Mouse (Mus musculus) limb, embryonic 14.5 days (tissue): ENCODE measurements at regions not wholly inside any gene's neighbourhood (a gene's known extent, or its start where the extent isn't known, plus 50 kb on each side); places are given as distances from the start of the nearest gene placed in this dataset.

Experiments
- ATAC-seq: fragments of 200-750 bp; cut with Nextera tagmentation; 2 replicates; pipeline ENCODE4 v1.8.0; 2017; ENCODE audit warnings: low read depth, moderate number of reproducible peaks, moderate TSS enrichment; ENCODE audit not compliant: low FRiP score
- DNase-seq: peaks from one replicate; pipeline ENCODE4 v3.0.0-alpha.2; 2015; ENCODE audit warnings: low spot score
- H3K27ac ChIP-seq: fragments of 300-500 bp; sonication (generic); replicated peaks from 2 replicates; pipeline ENCODE4 v1.5.1; 2014; ENCODE audit warnings: low read depth, mild to moderate bottlenecking, low read length, moderate library complexity, mixed read lengths
- H3K27me3 ChIP-seq: fragments of 300-500 bp; sonication (generic); 2 replicates; pipeline ENCODE4 v1.6.1; 2014; ENCODE audit warnings: low read length, mixed read lengths; ENCODE audit not compliant: control insufficient read depth, insufficient read depth
- H3K36me3 ChIP-seq: fragments of 300-500 bp; sonication (generic); 2 replicates; pipeline ENCODE4 v1.6.1; 2014; ENCODE audit warnings: mild to moderate bottlenecking, low read length, moderate library complexity, mixed read lengths; ENCODE audit not compliant: control insufficient read depth, insufficient read depth
- H3K4me1 ChIP-seq: fragments of 300-500 bp; sonication (generic); 2 replicates; pipeline ENCODE4 v1.6.1; 2014; ENCODE audit warnings: antibody characterized with exemption, low read length, mixed read lengths; ENCODE audit not compliant: control insufficient read depth, insufficient read depth
- H3K4me2 ChIP-seq: fragments of 300-500 bp; sonication (generic); replicated peaks from 2 replicates; pipeline ENCODE4 v1.6.1; 2014; ENCODE audit warnings: low read depth, mild to moderate bottlenecking, low read length, moderate library complexity; ENCODE audit not compliant: severe bottlenecking
- H3K4me3 ChIP-seq: fragments of 300-500 bp; sonication (generic); replicated peaks from 2 replicates; pipeline ENCODE4 v1.5.1; 2014; ENCODE audit warnings: low read length
- H3K9ac ChIP-seq: fragments of 300-500 bp; sonication (generic); 2 replicates; pipeline ENCODE4 v1.6.1; 2014; ENCODE audit warnings: mild to moderate bottlenecking, low read depth, low read length, moderate library complexity; ENCODE audit not compliant: severe bottlenecking
- H3K9me3 ChIP-seq: fragments of 300-500 bp; sonication (generic); 2 replicates; pipeline ENCODE4 v1.6.1; 2016; ENCODE audit warnings: low read length; ENCODE audit not compliant: control insufficient read depth
- POLR2A ChIP-seq: fragments of 200-500 bp; IDR thresholded peaks from 2 replicates; pipeline ENCODE4 v1.8.0; 2012; ENCODE audit warnings: inconsistent platforms, mild to moderate bottlenecking, moderate library complexity, borderline replicate concordance; ENCODE audit not compliant: insufficient read depth, insufficient read length; ENCODE audit errors: extremely low read depth
- WGBS: fragments of 180-500 bp; shearing (Covaris S2); extraction: QIAGEN DNeasy Blood & Tissue Kit; methylation state at CpG from one replicate; pipeline ENCODE4 v1.1.7; 2014; 5-methylcytosine and 5-hydroxymethylcytosine counted together

- Histone ChIP-seq H3K4me3 (no peak overlapping the region), H3K4me1 (no peaks in the 10 kb centered on the region), H3K27me3 (no peaks in the 10 kb centered on the region), H3K4me2 (no peak overlapping the region), H3K36me3 (no peaks in the 10 kb centered on the region), H3K27ac (no peak overlapping the region), H3K9me3 (no peaks in the 10 kb centered on the region), H3K9ac (no peak overlapping the region)
- no peak for TF ChIP-seq POLR2A
- DNase-seq (no peak), ATAC-seq (no peak)
Measured at GRCm38 (mm10) chr15:15666744-15667143, 1061.8 kb upstream of the Cdh9 start.

- Histone ChIP-seq H3K4me3 (no peak overlapping the region), H3K4me1 (0 out of 2 replicates have a peak, but pooled peaks cover 2% of the 10 kb centered on the region), H3K9ac (no peak overlapping the region), H3K4me2 (no peak overlapping the region), H3K9me3 (no peaks in the 10 kb centered on the region), H3K27me3 (no peaks in the 10 kb centered on the region), H3K36me3 (no peaks in the 10 kb centered on the region), H3K27ac (no peak overlapping the region)
- ATAC-seq: 0 out of 2 replicates have a peak, but pooled peaks have one; percentile 53
- WGBS: 19% methylated on average over 2 of the region's 2 CpGs
- TF ChIP-seq POLR2A: no peak
- DNase-seq: peak; percentile 39
Measured at GRCm38 (mm10) chr15:15692713-15693112, 1035.8 kb upstream of the Cdh9 start.

GRCm38 (mm10) chr15:15716694-15717093, 1011.9 kb upstream of the Cdh9 start:
- no peaks in the 10 kb centered on the region for H3K36me3 ChIP-seq
- no peak for DNase-seq
- H3K27ac ChIP-seq: no peak overlapping the region
- no peak overlapping the region for H3K4me2 ChIP-seq
- 65% methylated on average over 2 of the region's 2 CpGs for WGBS
- ATAC-seq: no peak
- H3K4me1 ChIP-seq: no peaks in the 10 kb centered on the region
- H3K9ac ChIP-seq: no peak overlapping the region
- H3K4me3 ChIP-seq: no peak overlapping the region
- no peak for TF ChIP-seq POLR2A
- H3K9me3 ChIP-seq: no peaks in the 10 kb centered on the region
- H3K27me3 ChIP-seq: no peaks in the 10 kb centered on the region

- Histone ChIP-seq H3K9me3 (no peaks in the 10 kb centered on the region), H3K9ac (no peak overlapping the region), H3K27me3 (no peaks in the 10 kb centered on the region), H3K4me3 (no peak overlapping the region), H3K27ac (no peak overlapping the region), H3K4me2 (no peak overlapping the region), H3K4me1 (no peaks in the 10 kb centered on the region), H3K36me3 (no peaks in the 10 kb centered on the region)
- TF ChIP-seq POLR2A: no peak
- ATAC-seq (no peak), DNase-seq (no peak)
- 85% methylated on average over 4 of the region's 4 CpGs for WGBS
Measured at GRCm38 (mm10) chr15:15741987-15742386, 986.6 kb upstream of the Cdh9 start.

GRCm38 (mm10) chr15:15743011-15743410, 985.5 kb upstream of the Cdh9 start:
- 83% methylated on average over 5 of the region's 5 CpGs for WGBS
- Histone ChIP-seq H3K36me3 (no peaks in the 10 kb centered on the region), H3K27me3 (no peaks in the 10 kb centered on the region), H3K4me2 (no peak overlapping the region), H3K4me3 (no peak overlapping the region), H3K9ac (no peak overlapping the region), H3K9me3 (no peaks in the 10 kb centered on the region), H3K4me1 (no peaks in the 10 kb centered on the region), H3K27ac (no peak overlapping the region)
- ATAC-seq: no peak
- DNase-seq: no peak
- TF ChIP-seq POLR2A: no peak
